Comparison of ENCODE assay signal across 8 mouse cellular contexts in the genomic region with DNA sequence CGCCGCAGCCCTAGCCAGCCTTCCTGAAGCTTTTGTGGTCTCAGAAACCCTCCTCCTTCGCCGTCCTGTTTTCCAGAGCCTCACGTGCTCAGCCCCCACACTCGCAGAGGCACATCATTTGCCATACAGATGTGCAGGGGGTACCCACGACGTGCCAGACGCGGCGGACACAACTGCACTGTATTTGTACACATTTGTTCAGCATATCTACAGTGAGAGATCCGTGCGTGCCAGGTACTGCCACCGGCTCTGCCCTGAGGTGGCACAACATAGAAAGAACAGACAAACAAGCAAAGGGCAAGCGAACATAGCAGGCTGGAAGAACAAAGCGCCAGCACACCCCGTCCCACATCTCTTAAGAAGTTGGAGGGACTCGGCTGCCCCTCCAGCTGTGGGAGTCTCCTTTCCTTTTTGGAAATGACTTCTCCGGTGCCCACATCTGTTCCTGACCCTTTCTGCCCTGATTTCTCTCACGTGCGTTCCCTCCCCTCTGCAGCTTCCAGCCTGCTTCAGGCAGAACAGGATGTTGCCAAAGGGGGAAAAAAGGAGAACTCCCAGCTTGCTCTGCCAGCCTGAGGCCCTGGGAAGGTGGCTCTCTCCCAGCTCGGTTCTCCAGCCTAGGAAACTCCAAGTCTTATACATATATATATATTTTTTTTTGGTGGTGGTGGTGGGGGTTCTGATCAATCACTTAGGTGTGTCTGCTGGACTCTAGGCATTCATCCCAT. TPM values are rescaled to one million over a fixed set of nuclear protein-coding genes. Genes with fewer than 3 reads are reported as not detected.
DNase-seq lines count a peak whose midpoint lies in the region; ATAC-seq lines count a peak whose summit lies in the region.

No protein-coding gene starts in this region.

- ATAC-seq in liver, embryonic 12.5 days = no peak
- ATAC-seq in stomach, embryonic 14.5 days (ENCODE audit: insufficient number of reproducible peaks, insufficient read depth, low FRiP score, low read depth) = no peak

- H3K4me2 ChIP-seq in liver, embryonic 12.5 days = peak overlapping the region; percentile 59
- H3K4me2 ChIP-seq in stomach, embryonic 14.5 days (replicated peaks; ENCODE audit: low read depth, low read length) = peak overlapping the region; percentile 98

- H3K27ac ChIP-seq in liver, embryonic 12.5 days = no peak overlapping the region
- H3K27ac ChIP-seq in stomach, embryonic 14.5 days (ENCODE audit: low read length) = no peak overlapping the region

- H3K9ac ChIP-seq in liver, embryonic 12.5 days = no peak overlapping the region
- peak overlapping the region; percentile 14; the same call in 1 of the 2 replicates for H3K9ac ChIP-seq in stomach, embryonic 14.5 days (replicated peaks; ENCODE audit: low read depth, low read length)

- WGBS in liver, embryonic 12.5 days (ENCODE audit: insufficient replicate concordance) = 6% methylated on average over 22 of the region's 22 CpGs
- 6% methylated on average over 22 of the region's 22 CpGs for WGBS in stomach, embryonic 14.5 days

- no peaks in the 10 kb centered on the region for H3K9me3 ChIP-seq in liver, embryonic 12.5 days (replicated peaks)
- H3K9me3 ChIP-seq in stomach, embryonic 14.5 days (ENCODE audit: control insufficient read depth, low read depth, low read length) = no peaks in the 10 kb centered on the region

- H3K4me1 ChIP-seq in liver, embryonic 12.5 days = no peaks in the 10 kb centered on the region
- H3K4me1 ChIP-seq in stomach, embryonic 14.5 days (ENCODE audit: control insufficient read depth, insufficient read depth, low read length) = peaks cover 12% of the 10 kb centered on the region; the same call in 1 of the 2 replicates

- peaks cover 64% of the 10 kb centered on the region for H3K27me3 ChIP-seq in liver, embryonic 12.5 days (replicated peaks)
- peaks cover 12% of the 10 kb centered on the region for H3K27me3 ChIP-seq in stomach, embryonic 14.5 days (ENCODE audit: control insufficient read depth, insufficient read depth, low read length)

- peak; percentile 9 for DNase-seq in adrenal gland, postnatal 10 days
- no peak for DNase-seq in adrenal gland, adult 8-10 months
- peak; percentile 9 for DNase-seq in thymus, postnatal 4 days
- DNase-seq in thymus, adult 18-20 months = no peak
- no peak for DNase-seq in frontal cortex, adult 2 months (ENCODE audit: extremely low spot score in 1 of 2, low spot score in 1 of 2)
- DNase-seq in spleen, postnatal 14 days (ENCODE audit: low spot score in 2 of 2) = no peak

- peak overlapping the region; percentile 35 for H3K4me3 ChIP-seq in liver, embryonic 12.5 days
- peak overlapping the region; percentile 45 for H3K4me3 ChIP-seq in stomach, embryonic 14.5 days (ENCODE audit: low read depth, low read length)

- no peaks in the 10 kb centered on the region for H3K36me3 ChIP-seq in liver, embryonic 12.5 days
- H3K36me3 ChIP-seq in stomach, embryonic 14.5 days (ENCODE audit: control insufficient read depth, insufficient read depth, low read length) = no peaks in the 10 kb centered on the region

RNA-seq across cellular contexts. Expression of a gene that starts 0.5 kb away (rescaled TPM):
- total RNA-seq in adrenal gland, postnatal 10 days (2021) = not detected
- total RNA-seq in adrenal gland, adult 8-10 months (2022) = not detected
- not detected in 2 replicates for polyA plus RNA-seq in liver, embryonic 12.5 days (2016; fragmentation: Nextera tagmentation; extraction: Ambion mirVana)
- not detected in 2 replicates for polyA plus RNA-seq in stomach, embryonic 14.5 days (2014; fragmentation: Nextera tagmentation; extraction: Ambion mirVana)
- 1.6 and 1.9 TPM in 2 replicates for polyA plus RNA-seq in frontal cortex, adult 2 months (2012; rRNA removed)

RNA-seq across cellular contexts. Expression of a gene that starts 34.3 kb away (rescaled TPM):
- 1 to 10 TPM; 3.7 to 4.6 TPM for total RNA-seq in adrenal gland, postnatal 10 days (2021)
- total RNA-seq in adrenal gland, adult 8-10 months (2022) = 1 to 10 TPM; 2.8 to 4.9 (median 3.8) TPM
- polyA plus RNA-seq in liver, embryonic 12.5 days (2016; fragmentation: Nextera tagmentation; extraction: Ambion mirVana) = 0.23 and 0.39 TPM in 2 replicates
- 3.6 and 4.1 TPM in 2 replicates for polyA plus RNA-seq in stomach, embryonic 14.5 days (2014; fragmentation: Nextera tagmentation; extraction: Ambion mirVana)
- polyA plus RNA-seq in frontal cortex, adult 2 months (2012; rRNA removed) = 25.0 and 31.7 TPM in 2 replicates

Comparison
In these comparisons a context has a peak if more than half of its experiments do, and no peak if none do; other contexts are left out.
1. DNase-seq: peak in adrenal gland, postnatal 10 days (single experiment) and thymus, postnatal 4 days (single experiment); none in adrenal gland, adult 8-10 months (single experiment), thymus, adult 18-20 months (0 of 2), frontal cortex, adult 2 months (0 of 2) and spleen, postnatal 14 days (0 of 2).